Mouse (Mus musculus) mammary gland, adult 2 months (tissue): ENCODE results near the gene Frrs1. TPM values are rescaled to one million over a fixed set of nuclear protein-coding genes. Genes with fewer than 3 reads are reported as not detected.

Source experiments
- polyA plus RNA-seq: library from polyadenylated mRNA; depleted of rRNA; stranded (reverse); fragments of >200 nt; gene quantifications from 2 replicates; pipeline ENCODE4 v1.2.3, GENCODE M21; 2012; ENCODE audit warnings: low replicate concordance; rRNA removed

Gene Frrs1
- polyA plus RNA-seq: 10.3 and 20.4 TPM in 2 replicates

GRCm38 (mm10) chr3:116858941-116859685 lies at the start of gene Frrs1:
TSS of gene Frrs1 (plus strand) at chr3:116859464.

Other genes starting within 250 kb of the Frrs1 start
- 3.7 and 7.0 TPM in 2 replicates for gene Trmt13, start 244.9 kb upstream of the Frrs1 start, polyA plus RNA-seq
- gene Mfsd14a, start 196.8 kb upstream of the Frrs1 start, polyA plus RNA-seq: 13.4 and 30.2 TPM in 2 replicates
- not detected in 2 replicates for gene Gm43191, start 178.2 kb upstream of the Frrs1 start, polyA plus RNA-seq
- 2.4 and 8.9 TPM in 2 replicates for gene Slc35a3, start 146.6 kb upstream of the Frrs1 start, polyA plus RNA-seq
- gene Agl, start 51.3 kb upstream of the Frrs1 start, polyA plus RNA-seq: 7.2 and 42.8 TPM in 2 replicates
- not detected in 2 replicates for gene 4930455H04Rik, start 108.8 kb downstream of the Frrs1 start, polyA plus RNA-seq
- gene Palmd, start 109.5 kb downstream of the Frrs1 start, polyA plus RNA-seq: 4.6 and 10.8 TPM in 2 replicates